Mouse (Mus musculus) G1E (cell line): ENCODE results near the gene Traf5.

Experiments used
- CTCF ChIP-seq: IDR thresholded peaks from 2 replicates; pipeline ENCODE4 v1.5.1; 2012; ENCODE audit warnings: low read depth, low read length, inconsistent platforms, mixed read lengths
- GATA1 ChIP-seq: IDR thresholded peaks from 2 replicates; pipeline ENCODE4 v1.6.1; 2012; ENCODE audit warnings: borderline replicate concordance, low read length, inconsistent platforms, mixed read lengths

DNA sequence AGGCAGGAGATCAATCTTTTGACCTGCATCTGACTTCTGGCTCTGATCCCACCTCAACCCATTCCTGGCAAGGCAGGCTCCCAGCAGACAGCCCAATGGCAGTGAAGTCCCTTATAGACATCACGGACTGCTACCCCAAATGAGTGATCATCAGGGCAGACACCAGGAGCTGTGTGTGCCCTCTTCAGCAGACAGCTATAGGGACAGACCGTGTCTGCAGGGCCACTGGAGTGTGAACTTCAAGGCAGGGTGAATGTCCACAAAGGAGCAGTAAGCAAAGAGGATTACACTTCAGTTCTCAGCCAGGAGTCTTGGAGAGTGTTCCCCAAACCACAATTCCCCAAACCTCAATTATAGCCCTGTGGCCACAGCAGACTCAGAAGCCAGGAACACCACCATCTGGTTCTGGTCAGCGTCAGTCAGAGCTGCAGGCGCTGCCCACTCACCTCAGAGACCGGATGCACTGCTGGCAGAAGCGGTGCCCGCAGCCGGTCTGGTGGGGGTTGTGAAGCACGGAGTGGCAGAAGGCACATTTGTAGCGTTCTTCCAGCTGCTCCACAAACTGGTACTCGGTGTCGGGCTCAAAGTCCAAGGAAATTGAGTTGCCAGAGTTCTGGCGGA is 22.3 kb downstream of the Traf5 start:
- TF ChIP-seq CTCF (no peak), GATA1 (no peak)
